Mouse (Mus musculus): Measurements from ENCODE around the gene Dnajc5.
"Not testable (repeated sequence)": the region's sequence is repeated elsewhere in the genome, so short reads cannot be mapped to it uniquely, and the experiment has no call there.

Gene Dnajc5

GRCm38 (mm10) chr2:181520118-181520935 lies at the start of gene Dnajc5:
Dnajc5 (plus strand) TSS chr2:181520485.
- peak; percentile 98 for DNase-seq (ENCODE audit: low spot score in 2 of 2)

- no peak for DNase-seq (ENCODE audit: low spot score in 2 of 2)
Measured at GRCm38 (mm10) chr2:181471246-181471645, 49.0 kb upstream of the Dnajc5 start.

GRCm38 (mm10) chr2:181472256-181472827 lies 47.9 kb upstream of the Dnajc5 start:
- DNase-seq (ENCODE audit: low spot score in 2 of 2): no peak

- DNase-seq (ENCODE audit: low spot score in 2 of 2): no peak
Measured at GRCm38 (mm10) chr2:181483120-181483519, 37.2 kb upstream of the Dnajc5 start.

GRCm38 (mm10) chr2:181483562-181484318 lies 36.5 kb upstream of the Dnajc5 start:
- DNase-seq (ENCODE audit: low spot score in 2 of 2): no peak

- DNase-seq (ENCODE audit: low spot score in 2 of 2): no peak
Measured at GRCm38 (mm10) chr2:181484456-181485233, 35.6 kb upstream of the Dnajc5 start.

- no peak for DNase-seq (ENCODE audit: low spot score in 2 of 2)
Measured at GRCm38 (mm10) chr2:181485741-181486140, 34.5 kb upstream of the Dnajc5 start.

- no peak for DNase-seq (ENCODE audit: low spot score in 2 of 2)
Measured at GRCm38 (mm10) chr2:181487338-181488277, 32.7 kb upstream of the Dnajc5 start.

GRCm38 (mm10) chr2:181491432-181492205 lies 28.7 kb upstream of the Dnajc5 start:
- no peak for DNase-seq (ENCODE audit: low spot score in 2 of 2)

- DNase-seq (ENCODE audit: low spot score in 2 of 2): no peak
Measured at GRCm38 (mm10) chr2:181492206-181492605, 28.1 kb upstream of the Dnajc5 start.

- no peak for DNase-seq (ENCODE audit: low spot score in 2 of 2)
Measured at GRCm38 (mm10) chr2:181493156-181493927, 26.9 kb upstream of the Dnajc5 start, which contains the start of gene Abhd16b. Abhd16b (plus strand) TSS chr2:181493206.

- no peak for DNase-seq (ENCODE audit: low spot score in 2 of 2)
Measured at GRCm38 (mm10) chr2:181494266-181494945, 25.9 kb upstream of the Dnajc5 start.

GRCm38 (mm10) chr2:181495845-181496244 lies 24.4 kb upstream of the Dnajc5 start:
- not testable (repeated sequence) for DNase-seq (ENCODE audit: low spot score in 2 of 2)

GRCm38 (mm10) chr2:181496281-181496680 lies 24.0 kb upstream of the Dnajc5 start:
- peak in 1 of 2 experiments; percentile 37 for DNase-seq (ENCODE audit: low spot score in 2 of 2)

- DNase-seq (ENCODE audit: low spot score in 2 of 2): peak; percentile 88 to 89
Measured at GRCm38 (mm10) chr2:181496831-181497547, 23.3 kb upstream of the Dnajc5 start, which contains the start of gene Tpd52l2. Tpd52l2 (plus strand) TSS chr2:181497142.

GRCm38 (mm10) chr2:181497548-181497875 lies 22.8 kb upstream of the Dnajc5 start:
- DNase-seq (ENCODE audit: low spot score in 2 of 2): peak in 1 of 2 experiments; percentile 29

- no peak for DNase-seq (ENCODE audit: low spot score in 2 of 2)
Measured at GRCm38 (mm10) chr2:181498644-181499043, 21.6 kb upstream of the Dnajc5 start.

GRCm38 (mm10) chr2:181509191-181509590 lies 11.1 kb upstream of the Dnajc5 start:
- no peak for DNase-seq (ENCODE audit: low spot score in 2 of 2)
